Mouse (Mus musculus) MN1 (cell line): ENCODE data around the gene Hist2h2bb.
"Not testable (repeated sequence)": the region's sequence is repeated elsewhere in the genome, so short reads cannot be mapped to it uniquely, and the experiment has no call there.

Source experiments
- DNase-seq: peaks from one replicate; pipeline ENCODE4 v3.0.0-alpha.2; 2016; ENCODE audit warnings: low spot score

Hist2h2bb gene

GRCm38 (mm10) chr3:96269511-96270474 is at the start of gene Hist2h2bb:
Gene Hist2h2bb (plus strand): TSS chr3:96269752.
- peak; percentile 98 for DNase-seq

- DNase-seq, result peak; percentile 67
These were observed 49.3 kb upstream of the Hist2h2bb start for GRCm38 (mm10) chr3:96220131-96220764.

- peak; percentile 94 for DNase-seq
These were observed 48.5 kb upstream of the Hist2h2bb start, which contains the start of the genes Hist2h2ac and Hist2h2be for GRCm38 (mm10) chr3:96220765-96221639. Gene Hist2h2ac (minus strand): TSS chr3:96220880. Gene Hist2h2be (plus strand): TSS chr3:96221119.

- DNase-seq, result peak; percentile 34
These were observed 47.9 kb upstream of the Hist2h2bb start for GRCm38 (mm10) chr3:96221640-96222038.

GRCm38 (mm10) chr3:96222774-96223173 is 46.8 kb upstream of the Hist2h2bb start:
- DNase-seq, result no peak

- no peak for DNase-seq
These were observed 44.1 kb upstream of the Hist2h2bb start for GRCm38 (mm10) chr3:96225421-96225820.

GRCm38 (mm10) chr3:96226695-96227648 is 42.6 kb upstream of the Hist2h2bb start:
- DNase-seq, result peak; percentile 56

GRCm38 (mm10) chr3:96228828-96229227 is 40.7 kb upstream of the Hist2h2bb start:
- no peak for DNase-seq

GRCm38 (mm10) chr3:96230404-96230803 is 39.1 kb upstream of the Hist2h2bb start:
- no peak for DNase-seq

- no peak for DNase-seq
These were observed 38.4 kb upstream of the Hist2h2bb start for GRCm38 (mm10) chr3:96230910-96231757.

GRCm38 (mm10) chr3:96231758-96232120 is 37.8 kb upstream of the Hist2h2bb start:
- DNase-seq, result no peak

- no peak for DNase-seq
These were observed 34.6 kb upstream of the Hist2h2bb start for GRCm38 (mm10) chr3:96234914-96235313.

GRCm38 (mm10) chr3:96235836-96236235 is 33.7 kb upstream of the Hist2h2bb start:
- no peak for DNase-seq

- DNase-seq, result no peak
These were observed 32.7 kb upstream of the Hist2h2bb start for GRCm38 (mm10) chr3:96236834-96237334.

GRCm38 (mm10) chr3:96237335-96237903 is 32.1 kb upstream of the Hist2h2bb start:
- DNase-seq, result peak; percentile 43

- peak; percentile 53 for DNase-seq
These were observed 31.5 kb upstream of the Hist2h2bb start for GRCm38 (mm10) chr3:96237904-96238511.

GRCm38 (mm10) chr3:96238954-96239793 is 30.4 kb upstream of the Hist2h2bb start, which contains the start of gene Hist2h3c2:
Gene Hist2h3c2 (minus strand): TSS chr3:96239127.
- DNase-seq, result not testable (repeated sequence)
